Mouse (Mus musculus) stomach, postnatal 0 days (tissue): ENCODE measurements around the gene Mitd1. TPM values are rescaled to one million over a fixed set of nuclear protein-coding genes. Genes with fewer than 3 reads are reported as not detected.

Source experiments
- ATAC-seq: fragments of 200-750 bp; cut with Nextera tagmentation; 2 replicates; pipeline ENCODE4 v1.8.0; 2017; ENCODE audit not compliant: low FRiP score, low TSS enrichment
- DNase-seq: peaks from one replicate; pipeline ENCODE4 v3.0.0-alpha.2; 2016; ENCODE audit warnings: low spot score
- H3K27ac ChIP-seq: fragments of 300-500 bp; sonication (generic); replicated peaks from 2 replicates; pipeline ENCODE4 v1.5.1; 2014; ENCODE audit warnings: mild to moderate bottlenecking, control low read depth
- H3K27me3 ChIP-seq: fragments of 300-500 bp; sonication (generic); 2 replicates; pipeline ENCODE4 v1.6.1; 2014; ENCODE audit warnings: low read length; ENCODE audit not compliant: control insufficient read depth, insufficient read depth
- H3K36me3 ChIP-seq: fragments of 300-500 bp; sonication (generic); 2 replicates; pipeline ENCODE4 v1.6.1; 2014; ENCODE audit warnings: low read length, mixed read lengths; ENCODE audit not compliant: control insufficient read depth, insufficient read depth
- H3K4me1 ChIP-seq: fragments of 300-500 bp; sonication (generic); replicated peaks from 2 replicates; pipeline ENCODE4 v1.6.1; 2014; ENCODE audit warnings: antibody characterized with exemption; ENCODE audit not compliant: control insufficient read depth, insufficient read depth
- H3K4me2 ChIP-seq: fragments of 300-500 bp; sonication (generic); replicated peaks from 2 replicates; pipeline ENCODE4 v1.6.1; 2014; ENCODE audit warnings: low read depth, mild to moderate bottlenecking, control low read depth, moderate library complexity
- H3K4me3 ChIP-seq: fragments of 300-500 bp; sonication (generic); 2 replicates; pipeline ENCODE4 v1.5.1; 2014; ENCODE audit warnings: low read depth, low read length, control low read depth
- H3K9ac ChIP-seq: fragments of 300-500 bp; sonication (generic); 2 replicates; pipeline ENCODE4 v1.6.1; 2014; ENCODE audit warnings: mild to moderate bottlenecking, low read length, control low read depth, mixed read lengths
- H3K9me3 ChIP-seq: fragments of 300-500 bp; sonication (generic); 2 replicates; pipeline ENCODE4 v1.6.1; 2016; ENCODE audit warnings: low read length; ENCODE audit not compliant: control insufficient read depth
- CTCF ChIP-seq: IDR thresholded peaks from 2 replicates; pipeline ENCODE4 v1.5.1; 2016; ENCODE audit warnings: antibody characterized with exemption, low read depth, mild to moderate bottlenecking, moderate library complexity
- EP300 ChIP-seq: optimal IDR thresholded peaks from 2 replicates; pipeline ENCODE3; 2016; ENCODE audit warnings: antibody characterized with exemption
- WGBS: fragments of 180-500 bp; shearing (Covaris S2); extraction: QIAGEN DNeasy Blood & Tissue Kit; methylation state at CpG from one replicate; pipeline ENCODE4 v1.1.7; 2014; 5-methylcytosine and 5-hydroxymethylcytosine counted together
- polyA plus RNA-seq: library from polyadenylated mRNA; unstranded; fragments of >200 nt; fragmentation: Nextera tagmentation; extraction: Ambion mirVana; gene quantifications from 2 replicates; pipeline ENCODE4 v1.2.1, GENCODE M21; 2015

Mitd1 gene
- polyA plus RNA-seq, 1 experiment from 2014 or later: 22.7 TPM

GRCm38 (mm10) chr1:37916393-37916792, 26.2 kb upstream of the Mitd1 start, which contains the start of gene Lyg2:
Gene Lyg2, minus strand, starts transcription at chr1:37916493.
- Histone ChIP-seq H3K36me3 (no peaks in the 10 kb centered on the region), H3K9me3 (no peaks in the 10 kb centered on the region), H3K4me3 (no peak within 1 kb of the TSS), H3K4me1 (no peaks in the 10 kb centered on the region), H3K27ac (no peak within 1 kb of the TSS), H3K4me2 (no peak within 1 kb of the TSS), H3K27me3 (no peaks in the 10 kb centered on the region), H3K9ac (no peak within 1 kb of the TSS)
- ATAC-seq (no peak), DNase-seq (no peak)
- 77% methylated on average over 5 of the region's 5 CpGs for WGBS
- no peak for TF ChIP-seq CTCF
- TF ChIP-seq EP300: no peak

GRCm38 (mm10) chr1:37912751-37913150, 22.5 kb upstream of the Mitd1 start:
- no peak overlapping the region for H3K4me2 ChIP-seq
- H3K36me3 ChIP-seq: no peaks in the 10 kb centered on the region
- H3K4me1 ChIP-seq: no peaks in the 10 kb centered on the region
- no peaks in the 10 kb centered on the region for H3K9me3 ChIP-seq
- H3K4me3 ChIP-seq: no peak overlapping the region
- no peak overlapping the region for H3K27ac ChIP-seq
- no peak for ATAC-seq
- H3K27me3 ChIP-seq: no peaks in the 10 kb centered on the region
- no peak for TF ChIP-seq EP300
- TF ChIP-seq CTCF: no peak
- DNase-seq: no peak
- WGBS: 74% methylated on average over 2 of the region's 2 CpGs
- H3K9ac ChIP-seq: no peak overlapping the region

GRCm38 (mm10) chr1:37903178-37903577, 13.0 kb upstream of the Mitd1 start:
- Histone ChIP-seq H3K27me3 (no peaks in the 10 kb centered on the region), H3K9ac (no peak overlapping the region), H3K4me1 (no peaks in the 10 kb centered on the region), H3K9me3 (no peaks in the 10 kb centered on the region), H3K27ac (no peak overlapping the region), H3K4me2 (no peak overlapping the region), H3K36me3 (no peaks in the 10 kb centered on the region; the same call in 1 of the 2 replicates), H3K4me3 (no peak overlapping the region)
- TF ChIP-seq EP300: no peak
- peak; percentile 67 for TF ChIP-seq CTCF
- DNase-seq: peak; percentile 22
- WGBS: 33% methylated on average over 6 of the region's 6 CpGs
- ATAC-seq: 0 out of 2 replicates have a peak, but pooled peaks have one; percentile 38

- H3K4me1 ChIP-seq: no peaks in the 10 kb centered on the region
- no peak overlapping the region for H3K9ac ChIP-seq
- DNase-seq (no peak), ATAC-seq (peak; percentile 57; the same call in 1 of the 2 replicates)
- no peaks in the 10 kb centered on the region for H3K27me3 ChIP-seq
- peaks cover 8% of the 10 kb centered on the region; the same call in 1 of the 2 replicates for H3K36me3 ChIP-seq
- 54% methylated on average over 6 of the region's 6 CpGs for WGBS
- no peak for TF ChIP-seq EP300
- TF ChIP-seq CTCF: no peak
- H3K4me3 ChIP-seq: no peak overlapping the region
- no peaks in the 10 kb centered on the region for H3K9me3 ChIP-seq
- no peak overlapping the region for H3K4me2 ChIP-seq
- no peak overlapping the region for H3K27ac ChIP-seq
These were observed 10.1 kb upstream of the Mitd1 start for GRCm38 (mm10) chr1:37900288-37900687.

- H3K9me3 ChIP-seq: no peaks in the 10 kb centered on the region
- no peak overlapping the region for H3K9ac ChIP-seq
- TF ChIP-seq CTCF: no peak
- TF ChIP-seq EP300: no peak
- no peaks in the 10 kb centered on the region for H3K4me1 ChIP-seq
- WGBS: 55% methylated on average over 4 of the region's 4 CpGs
- H3K4me3 ChIP-seq: no peak overlapping the region
- H3K27ac ChIP-seq: no peak overlapping the region
- H3K36me3 ChIP-seq: peaks cover 8% of the 10 kb centered on the region; the same call in 1 of the 2 replicates
- peak; percentile 38; the same call in 1 of the 2 replicates for ATAC-seq
- H3K27me3 ChIP-seq: no peaks in the 10 kb centered on the region
- no peak overlapping the region for H3K4me2 ChIP-seq
- DNase-seq: no peak
These were observed 9.6 kb upstream of the Mitd1 start for GRCm38 (mm10) chr1:37899816-37900215.

- Histone ChIP-seq H3K27ac (no peak overlapping the region), H3K4me3 (no peak overlapping the region), H3K27me3 (no peaks in the 10 kb centered on the region), H3K9ac (no peak overlapping the region), H3K4me1 (no peaks in the 10 kb centered on the region), H3K4me2 (no peak overlapping the region), H3K36me3 (peaks cover 10% of the 10 kb centered on the region; the same call in 1 of the 2 replicates), H3K9me3 (no peaks in the 10 kb centered on the region)
- ATAC-seq: no peak
- DNase-seq: no peak
- TF ChIP-seq CTCF (no peak), EP300 (no peak)
These were observed 4.4 kb upstream of the Mitd1 start for GRCm38 (mm10) chr1:37894606-37895005.
